Mouse (Mus musculus) megakaryocyte, embryonic 14.5 days (primary cell): ENCODE measurements around the gene Helt.

ENCODE experiments used
- FLI1 ChIP-seq: IDR thresholded peaks from 2 replicates; pipeline ENCODE4 v1.6.1; 2012; ENCODE audit warnings: low read length, inconsistent platforms, mixed read lengths
- GATA1 ChIP-seq: IDR thresholded peaks from 3 replicates; pipeline ENCODE4 v1.6.1; 2012; ENCODE audit warnings: mixed read lengths, low read length, inconsistent platforms, borderline replicate concordance

DNA sequence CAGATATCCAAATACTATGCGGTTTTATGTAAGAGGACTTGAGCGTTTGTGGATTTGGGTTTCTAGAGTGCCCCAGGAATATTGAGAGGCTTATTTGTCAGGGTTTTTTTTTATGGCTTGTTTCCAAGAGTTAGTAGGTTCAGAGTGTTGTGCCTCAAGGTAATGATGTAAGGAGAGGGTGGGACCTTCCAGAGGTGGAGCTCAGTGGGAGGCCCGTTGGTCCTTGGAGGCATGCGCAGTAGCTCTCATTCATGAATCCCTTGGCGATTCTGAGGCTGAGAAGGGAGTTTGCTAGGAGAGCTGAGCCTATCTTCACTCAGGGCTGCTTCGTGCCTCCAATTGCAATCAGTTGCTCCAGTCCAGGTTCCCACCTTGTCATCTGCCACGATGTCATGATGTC lies 4.4 kb upstream of the Helt start:
- no peak for TF ChIP-seq GATA1
- TF ChIP-seq FLI1, result no peak
